Mouse (Mus musculus) heart, postnatal 0 days (tissue): ENCODE measurements around the gene Armc10.

Source experiments
- CTCF ChIP-seq: IDR thresholded peaks from 2 replicates; pipeline ENCODE4 v1.5.1; 2016; ENCODE audit warnings: antibody characterized with exemption, control low read depth, low read depth
- EP300 ChIP-seq: IDR thresholded peaks from 2 replicates; pipeline ENCODE4 v1.6.1; 2016; ENCODE audit warnings: antibody characterized with exemption, low read depth

DNA sequence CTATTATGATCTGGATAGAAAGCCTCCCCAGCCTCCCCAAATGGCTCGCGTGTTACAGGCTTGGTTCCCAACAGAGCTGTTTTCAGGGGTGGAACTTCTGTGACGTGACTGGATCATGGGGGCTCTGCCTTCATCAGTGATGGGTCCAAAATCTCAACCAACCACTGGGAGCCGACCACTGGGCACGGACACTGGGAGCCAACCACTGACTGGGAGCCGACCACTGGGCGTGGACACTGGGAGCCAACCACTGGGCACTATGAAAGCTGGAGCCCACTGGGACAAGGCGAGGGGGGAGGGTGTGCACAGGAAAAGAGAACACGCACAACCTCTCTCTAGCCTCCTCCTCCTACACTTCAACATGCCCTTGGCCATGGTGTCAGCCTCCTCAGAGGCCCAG lies 38.2 kb downstream of the Armc10 start:
- TF ChIP-seq CTCF (no peak), EP300 (no peak)
